Mouse (Mus musculus): ENCODE measurements around the gene Rnf225. TPM values are rescaled to one million over a fixed set of nuclear protein-coding genes. Genes with fewer than 3 reads are reported as not detected.
"Not testable (repeated sequence)": the region's sequence is repeated elsewhere in the genome, so short reads cannot be mapped to it uniquely, and the experiment has no call there.

The Rnf225 gene
- polyA plus RNA-seq, 1 experiment from 2014 or later = 2.8 TPM

GRCm38 (mm10) chr7:12905146-12905545, 22.1 kb upstream of the Rnf225 start:
- Histone ChIP-seq H3K27ac (replicated peaks) (no peak overlapping the region), H3K4me2 (replicated peaks) (no peak overlapping the region), H3K4me3 (replicated peaks) (no peak overlapping the region), H3K9ac (no peak overlapping the region), H3K27me3 (no peaks in the 10 kb centered on the region), H3K9me3 (replicated peaks) (no peaks in the 10 kb centered on the region), H3K4me1 (peaks cover 9% of the 10 kb centered on the region), H3K36me3 (peaks cover 56% of the 10 kb centered on the region)
- ATAC-seq (ENCODE audit: insufficient number of reproducible peaks, low FRiP score, low TSS enrichment, low read depth) = no peak
- 82% methylated on average over 1 of the region's 1 CpGs for WGBS

GRCm38 (mm10) chr7:12909498-12909962, 17.7 kb upstream of the Rnf225 start:
- Histone ChIP-seq H3K27me3 (no peaks in the 10 kb centered on the region), H3K9ac (peak overlapping the region; percentile 40; the same call in 1 of the 2 replicates), H3K27ac (replicated peaks) (peak overlapping the region; percentile 92), H3K36me3 (peaks cover 45% of the 10 kb centered on the region), H3K4me2 (replicated peaks) (peak overlapping the region; percentile 54), H3K4me1 (peaks cover 9% of the 10 kb centered on the region), H3K4me3 (replicated peaks) (peak overlapping the region; percentile 56), H3K9me3 (replicated peaks) (no peaks in the 10 kb centered on the region)
- no peak; the same call in 1 of the 2 replicates for ATAC-seq (ENCODE audit: insufficient number of reproducible peaks, low FRiP score, low TSS enrichment, low read depth)
- WGBS = 45% methylated on average over 7 of the region's 7 CpGs

GRCm38 (mm10) chr7:12910181-12910668, 17.0 kb upstream of the Rnf225 start:
- WGBS = 6% methylated on average over 19 of the region's 19 CpGs
- H3K9ac ChIP-seq = peak overlapping the region; percentile 40

DNA sequence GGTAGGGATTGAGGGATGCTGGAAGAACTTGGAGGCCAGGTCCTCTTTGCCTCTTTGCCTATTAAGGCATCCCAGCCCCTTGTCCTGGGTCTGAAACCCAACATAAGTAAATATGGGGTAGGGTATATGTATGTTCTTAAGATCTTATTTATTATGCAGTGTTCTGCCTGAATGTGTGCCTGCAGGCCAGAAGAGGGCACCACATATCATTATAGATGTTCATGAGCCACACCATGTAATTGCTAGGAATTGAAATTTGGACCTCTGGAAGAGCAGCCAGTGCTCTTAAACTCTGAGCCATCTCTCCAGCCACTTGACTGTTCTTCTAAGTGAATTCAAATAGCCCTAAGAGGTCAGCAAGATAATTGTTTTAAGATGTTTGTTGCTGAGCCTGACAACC, 13.7 kb upstream of the Rnf225 start:
- Histone ChIP-seq H3K36me3 (peaks cover 5% of the 10 kb centered on the region), H3K4me3 (replicated peaks) (no peak overlapping the region), H3K27ac (replicated peaks) (no peak overlapping the region), H3K4me1 (peaks cover 9% of the 10 kb centered on the region), H3K4me2 (replicated peaks) (no peak overlapping the region), H3K9ac (no peak overlapping the region), H3K9me3 (replicated peaks) (no peaks in the 10 kb centered on the region), H3K27me3 (no peaks in the 10 kb centered on the region)
- no peak for ATAC-seq (ENCODE audit: insufficient number of reproducible peaks, low FRiP score, low TSS enrichment, low read depth)

More at GRCm38 (mm10) chr7:12910181-12910668, 17.0 kb upstream of the Rnf225 start:
- peak; percentile 72 for ATAC-seq (ENCODE audit: insufficient number of reproducible peaks, low FRiP score, low TSS enrichment, low read depth)
- Histone ChIP-seq H3K36me3 (peaks cover 38% of the 10 kb centered on the region), H3K27ac (replicated peaks) (peak overlapping the region; percentile 92), H3K4me1 (peaks cover 9% of the 10 kb centered on the region), H3K4me2 (replicated peaks) (peak overlapping the region; percentile 54), H3K9me3 (replicated peaks) (no peaks in the 10 kb centered on the region), H3K27me3 (no peaks in the 10 kb centered on the region), H3K4me3 (replicated peaks) (peak overlapping the region; percentile 56)

DNA sequence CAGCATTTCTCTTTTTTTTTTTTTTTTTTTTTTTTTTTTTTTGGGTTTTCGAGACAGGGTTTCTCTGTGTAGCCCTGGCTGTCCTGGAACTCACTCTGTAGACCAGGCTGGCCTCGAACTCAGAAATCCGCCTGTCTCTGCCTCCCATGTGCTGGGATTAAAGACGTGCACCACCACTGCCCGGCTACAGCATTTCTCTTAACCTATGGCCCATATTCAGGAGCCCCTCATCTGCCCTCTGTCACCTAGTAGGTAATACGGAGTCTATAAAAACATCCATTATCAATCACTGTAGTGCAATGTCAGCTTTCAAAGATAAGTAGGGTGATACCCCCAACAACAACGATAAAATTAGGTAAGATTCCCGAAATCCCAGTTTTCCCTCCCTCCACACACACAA, 6.7 kb upstream of the Rnf225 start:
- H3K9me3 ChIP-seq (replicated peaks); ATAC-seq (ENCODE audit: insufficient number of reproducible peaks, low FRiP score, low TSS enrichment, low read depth); H3K4me2 ChIP-seq (replicated peaks); H3K27me3 ChIP-seq; H3K9ac ChIP-seq; H3K27ac ChIP-seq (replicated peaks); H3K4me3 ChIP-seq (replicated peaks): not testable (repeated sequence)
- Histone ChIP-seq H3K36me3 (peaks cover 23% of the 10 kb centered on the region), H3K4me1 (peaks cover 23% of the 10 kb centered on the region)
- WGBS = 82% methylated on average over 7 of the region's 8 CpGs

- 2% methylated on average over 3 of the region's 3 CpGs for WGBS
- ATAC-seq (ENCODE audit: insufficient number of reproducible peaks, low FRiP score, low TSS enrichment, low read depth) = peak; percentile 5; the same call in 1 of the 2 replicates
Observed at GRCm38 (mm10) chr7:12921318-12921704, 5.9 kb upstream of the Rnf225 start.

GRCm38 (mm10) chr7:12921705-12922465, 5.3 kb upstream of the Rnf225 start, which contains the start of gene Rps5:
Gene Rps5, plus strand, starts transcription at chr7:12922290.
- Histone ChIP-seq H3K4me3 (replicated peaks) (peak within 1 kb of the TSS; percentile 99), H3K4me1 (peaks cover 35% of the 10 kb centered on the region), H3K4me2 (replicated peaks) (peak within 1 kb of the TSS; percentile 87), H3K36me3 (peaks cover 37% of the 10 kb centered on the region), H3K27ac (replicated peaks) (peak within 1 kb of the TSS; percentile 98), H3K27me3 (peaks cover 4% of the 10 kb centered on the region; the same call in 1 of the 2 replicates), H3K9ac (peak within 1 kb of the TSS; percentile 93), H3K9me3 (replicated peaks) (no peaks in the 10 kb centered on the region)
- ATAC-seq (ENCODE audit: insufficient number of reproducible peaks, low FRiP score, low TSS enrichment, low read depth) = peak; percentile 98
- WGBS = under 1% methylated on average over 55 of the region's 55 CpGs

More at GRCm38 (mm10) chr7:12921318-12921704, 5.9 kb upstream of the Rnf225 start:
- H3K4me2 ChIP-seq (replicated peaks) = peak overlapping the region; percentile 86
- no peaks in the 10 kb centered on the region for H3K9me3 ChIP-seq (replicated peaks)
- H3K27me3 ChIP-seq = no peaks in the 10 kb centered on the region
- H3K9ac ChIP-seq = peak overlapping the region; percentile 69
- peak overlapping the region; percentile 99 for H3K4me3 ChIP-seq (replicated peaks)
- peak overlapping the region; percentile 98 for H3K27ac ChIP-seq (replicated peaks)
- H3K4me1 ChIP-seq = peaks cover 30% of the 10 kb centered on the region
- peaks cover 32% of the 10 kb centered on the region for H3K36me3 ChIP-seq

DNA sequence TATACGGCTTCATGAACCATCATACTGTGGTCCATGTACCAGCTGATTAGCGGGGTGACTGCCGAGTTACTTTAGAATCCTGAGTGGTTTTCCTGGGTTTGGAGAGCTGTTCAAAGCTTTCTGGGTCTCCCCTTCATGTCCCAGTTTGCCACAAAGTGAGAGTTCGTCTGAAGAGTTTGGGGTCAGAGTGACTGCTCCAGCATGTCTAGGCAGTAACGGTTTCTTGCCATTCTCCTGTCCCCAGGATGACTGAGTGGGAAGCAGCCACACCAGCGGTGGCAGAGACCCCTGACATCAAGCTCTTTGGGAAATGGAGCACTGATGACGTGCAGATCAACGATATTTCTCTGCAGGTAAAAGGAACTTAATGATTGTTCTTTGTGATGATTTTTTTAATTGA, 4.5 kb upstream of the Rnf225 start:
- Histone ChIP-seq H3K27me3 (peaks cover 7% of the 10 kb centered on the region; the same call in 1 of the 2 replicates), H3K27ac (replicated peaks) (0 out of 2 replicates have a peak overlapping the region, but pooled peaks have one; percentile 51), H3K4me3 (replicated peaks) (peak overlapping the region; percentile 99), H3K4me2 (replicated peaks) (peak overlapping the region; percentile 87), H3K36me3 (peaks cover 41% of the 10 kb centered on the region), H3K9ac (peak overlapping the region; percentile 93), H3K9me3 (replicated peaks) (no peaks in the 10 kb centered on the region), H3K4me1 (peaks cover 42% of the 10 kb centered on the region)
- ATAC-seq (ENCODE audit: insufficient number of reproducible peaks, low FRiP score, low TSS enrichment, low read depth) = no peak
- WGBS = 2% methylated on average over 8 of the region's 8 CpGs

- Histone ChIP-seq H3K36me3 (peaks cover 41% of the 10 kb centered on the region), H3K27ac (replicated peaks) (no peak overlapping the region), H3K27me3 (peaks cover 10% of the 10 kb centered on the region), H3K9ac (no peak overlapping the region), H3K4me3 (replicated peaks) (no peak overlapping the region), H3K4me2 (replicated peaks) (no peak overlapping the region), H3K4me1 (peaks cover 47% of the 10 kb centered on the region), H3K9me3 (replicated peaks) (no peaks in the 10 kb centered on the region)
- 83% methylated on average over 7 of the region's 7 CpGs for WGBS
- no peak for ATAC-seq (ENCODE audit: insufficient number of reproducible peaks, low FRiP score, low TSS enrichment, low read depth)
Observed at GRCm38 (mm10) chr7:12926316-12926715, 900 bp upstream of the Rnf225 start.

DNA sequence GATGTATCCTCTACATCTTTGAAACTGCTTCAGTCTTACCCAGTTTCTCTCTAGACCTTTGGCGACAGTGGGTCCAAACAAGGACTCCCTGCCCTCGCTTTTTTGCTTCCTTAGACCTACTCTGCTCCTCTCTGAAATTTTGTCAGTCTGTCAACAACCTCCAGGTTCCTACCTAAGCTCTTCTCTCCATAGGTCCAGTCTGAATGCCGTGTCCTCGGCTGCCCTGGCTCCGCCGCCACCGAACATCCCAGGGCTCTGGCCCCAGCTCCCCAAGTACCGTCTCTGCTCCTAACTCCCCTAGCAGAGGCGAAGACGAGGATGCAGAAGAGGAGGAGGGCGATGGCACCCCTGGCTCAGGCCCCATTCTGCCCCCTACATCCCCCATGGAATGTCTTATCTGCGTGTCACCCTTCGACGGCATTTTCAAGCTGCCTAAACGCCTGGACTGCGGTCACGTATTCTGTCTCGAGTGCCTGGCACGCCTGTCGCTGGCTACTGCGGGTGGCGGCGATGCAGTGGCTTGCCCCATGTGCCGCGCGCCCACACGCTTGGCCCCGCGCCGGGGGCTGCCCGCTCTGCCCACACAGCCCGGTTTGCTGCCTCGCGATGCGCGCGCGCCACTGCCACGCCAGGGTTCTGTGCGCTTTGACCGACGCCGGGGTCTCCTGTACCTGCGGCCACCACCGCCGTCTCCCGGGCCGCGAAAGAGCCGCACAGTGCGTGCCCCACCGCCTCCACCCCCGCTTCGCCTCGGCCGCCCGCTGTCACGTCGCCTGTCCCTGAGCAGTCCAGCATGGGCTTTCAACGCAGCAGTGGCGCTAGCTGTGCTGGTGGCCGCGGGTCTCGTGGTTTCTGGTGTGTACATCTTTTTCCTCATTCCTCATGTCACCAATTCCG, 725 bp downstream of the Rnf225 start:
- H3K27me3 ChIP-seq = peaks cover 10% of the 10 kb centered on the region
- peak overlapping the region; percentile 28 for H3K9ac ChIP-seq
- H3K4me1 ChIP-seq = peaks cover 45% of the 10 kb centered on the region
- H3K9me3 ChIP-seq (replicated peaks) = no peaks in the 10 kb centered on the region
- 0 out of 2 replicates have a peak, but pooled peaks have one; percentile 18 for ATAC-seq (ENCODE audit: insufficient number of reproducible peaks, low FRiP score, low TSS enrichment, low read depth)
- peak overlapping the region; percentile 41 for H3K4me3 ChIP-seq (replicated peaks)
- H3K4me2 ChIP-seq (replicated peaks) = peak overlapping the region; percentile 79
- H3K36me3 ChIP-seq = peaks cover 41% of the 10 kb centered on the region
- WGBS = 5% methylated on average over 65 of the region's 65 CpGs
- no peak overlapping the region for H3K27ac ChIP-seq (replicated peaks)

Measured in embryonic facial prominence, embryonic 15.5 days (tissue).